Mouse (Mus musculus) forelimb bud, embryonic 11.5 days (tissue): ENCODE data around the gene M1ap.

Experiments
- DNase-seq: peaks from one replicate; pipeline ENCODE4 v3.0.0-alpha.2; 2012; ENCODE audit warnings: low read depth, low spot score

The M1ap gene

DNA sequence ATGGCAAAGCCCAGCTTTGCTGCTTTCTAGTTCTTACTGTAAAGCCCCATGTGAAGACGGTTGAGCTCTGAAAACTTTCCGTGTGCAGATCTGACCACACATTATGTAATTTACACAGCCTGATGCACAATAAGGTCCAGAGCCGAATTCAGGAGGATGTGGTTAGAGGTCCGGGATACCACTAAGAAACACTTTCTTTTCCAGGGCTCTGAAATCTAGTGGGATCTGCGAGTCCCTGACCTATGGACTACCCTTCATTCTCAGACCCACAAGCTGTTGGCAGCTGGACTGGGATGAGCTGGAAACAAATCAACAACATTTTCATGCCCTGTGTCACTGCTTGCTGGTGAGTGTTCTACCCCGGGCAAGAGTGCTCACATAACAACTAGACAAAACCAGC, 59.4 kb downstream of the M1ap start:
- DNase-seq = no peak

DNA sequence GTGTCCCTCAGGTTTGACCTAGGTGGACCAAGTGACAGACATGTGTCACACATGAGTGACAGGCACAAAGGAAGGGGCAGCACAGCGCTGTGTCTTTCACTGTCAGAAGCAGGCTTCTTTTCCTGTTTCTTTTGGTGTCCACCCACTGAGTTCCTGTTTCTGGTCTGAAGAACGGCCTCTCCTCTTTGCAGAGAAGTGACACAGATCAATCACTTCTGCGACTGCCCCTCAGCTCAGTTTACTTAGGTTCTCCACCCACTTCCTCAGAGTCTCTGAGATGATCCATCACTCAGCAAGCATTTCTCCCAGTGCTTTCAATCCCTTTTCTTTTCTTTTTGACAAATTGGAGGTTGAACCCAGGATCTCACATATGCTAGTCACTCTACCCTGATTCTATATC, 62.0 kb downstream of the M1ap start:
- DNase-seq = no peak

- no peak for DNase-seq
These were observed 63.3 kb downstream of the M1ap start for GRCm38 (mm10) chr6:83010010-83010409.

DNA sequence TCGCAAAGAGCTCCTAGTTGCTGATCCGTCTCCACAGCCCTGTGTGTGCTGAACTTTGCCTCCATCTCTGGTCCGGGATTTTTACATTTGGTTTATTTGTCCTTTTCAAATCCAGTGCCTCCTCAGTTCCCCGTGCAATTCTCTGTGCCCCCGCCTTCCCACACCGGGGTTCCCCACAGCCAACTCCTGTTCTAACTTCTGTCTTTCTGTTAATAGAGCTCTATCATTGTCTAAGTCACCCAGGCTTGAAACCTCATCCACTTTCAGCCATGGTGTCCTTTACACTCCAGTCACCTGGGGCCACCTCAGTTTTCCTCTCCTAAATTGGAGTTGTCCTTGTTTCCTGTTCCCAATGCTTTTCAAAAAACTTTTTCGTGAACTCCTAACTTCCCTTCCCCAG, 64.6 kb downstream of the M1ap start:
- no peak for DNase-seq

DNA sequence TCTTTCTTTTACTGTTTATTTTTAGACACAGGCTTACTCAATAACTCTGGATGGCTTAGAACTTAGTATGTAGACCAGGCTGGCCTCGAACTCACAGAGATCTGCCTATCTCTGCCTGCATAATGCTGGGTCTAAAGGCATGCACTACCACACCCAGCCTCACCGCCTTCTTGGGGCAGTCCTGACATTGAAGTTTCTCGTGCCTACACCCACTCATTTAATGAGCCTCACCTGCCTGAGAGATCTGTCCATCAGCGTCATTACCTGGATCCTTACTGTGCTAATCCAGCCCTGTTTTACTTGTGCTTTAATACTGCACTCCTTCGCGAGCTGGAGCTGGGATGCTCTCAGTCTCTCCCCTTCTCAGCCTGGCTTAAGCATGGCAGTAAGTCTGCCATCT, 65.1 kb downstream of the M1ap start:
- no peak for DNase-seq

DNA sequence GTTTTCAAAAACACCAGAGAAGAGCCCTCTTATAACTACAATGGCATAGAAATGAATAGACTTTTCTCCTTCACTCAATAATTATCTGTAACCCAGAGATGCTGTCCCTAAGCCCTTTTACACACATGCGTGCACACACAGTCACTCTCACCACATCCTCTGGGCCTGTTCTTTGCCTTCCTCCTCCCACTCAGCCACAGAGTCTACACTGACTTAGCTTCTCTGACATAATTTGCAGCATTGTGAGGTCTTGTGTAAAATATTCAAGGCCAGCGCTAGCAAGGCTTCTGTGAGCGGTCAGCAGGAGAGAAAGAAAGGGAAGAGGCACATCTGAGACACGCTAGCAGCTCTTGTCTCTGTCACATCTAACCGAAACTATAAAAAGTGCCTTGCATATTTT, 66.7 kb downstream of the M1ap start:
- no peak for DNase-seq

- no peak for DNase-seq
These were observed 68.1 kb downstream of the M1ap start for GRCm38 (mm10) chr6:83014482-83015466.

- DNase-seq = no peak
These were observed 69.0 kb downstream of the M1ap start for GRCm38 (mm10) chr6:83015749-83016148.

GRCm38 (mm10) chr6:83017190-83017589, 70.5 kb downstream of the M1ap start:
- DNase-seq = no peak

DNA sequence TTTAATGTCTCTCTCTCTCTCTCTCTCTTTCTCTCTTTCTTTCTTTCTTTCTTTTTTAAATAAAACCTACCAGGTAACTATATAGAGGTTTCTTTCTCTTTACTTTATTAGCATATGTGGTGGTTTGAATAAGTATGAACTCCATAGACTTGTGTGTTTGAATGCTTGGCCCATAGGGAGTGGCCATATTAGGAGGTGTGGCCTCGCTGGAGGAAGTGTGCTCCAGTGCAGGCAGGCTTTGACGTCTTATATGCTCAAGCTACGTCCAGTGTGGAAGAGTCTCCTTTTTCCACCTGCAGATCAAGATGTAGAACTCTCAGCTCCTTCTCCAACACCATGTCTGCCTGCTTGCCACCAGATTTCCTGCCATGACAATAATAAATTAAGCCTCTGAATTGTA, 72.3 kb downstream of the M1ap start:
- no peak for DNase-seq

GRCm38 (mm10) chr6:83020121-83020520, 73.4 kb downstream of the M1ap start:
- DNase-seq = no peak

GRCm38 (mm10) chr6:83020836-83021593, 74.3 kb downstream of the M1ap start:
- DNase-seq = no peak

DNA sequence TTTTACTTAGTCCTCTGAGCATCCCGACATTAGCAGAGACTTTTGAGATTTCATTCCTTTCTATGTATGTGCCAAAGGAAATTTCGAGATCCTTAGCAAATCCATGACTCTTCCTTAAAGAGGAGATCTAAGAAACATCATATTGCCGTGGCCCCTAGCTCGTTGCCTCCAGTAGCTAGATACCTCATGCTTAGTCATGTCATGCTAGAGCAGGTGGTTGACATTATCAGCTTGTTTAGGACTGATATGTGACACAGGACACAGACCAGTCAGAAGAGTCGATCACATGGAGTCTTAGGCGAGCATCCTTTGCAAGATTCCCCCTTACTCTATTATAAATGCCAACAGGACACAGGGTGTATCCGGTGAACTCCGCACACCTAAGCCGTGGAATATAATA, 76.3 kb downstream of the M1ap start:
- DNase-seq = no peak

GRCm38 (mm10) chr6:83023786-83024185, 77.1 kb downstream of the M1ap start:
- no peak for DNase-seq

DNA sequence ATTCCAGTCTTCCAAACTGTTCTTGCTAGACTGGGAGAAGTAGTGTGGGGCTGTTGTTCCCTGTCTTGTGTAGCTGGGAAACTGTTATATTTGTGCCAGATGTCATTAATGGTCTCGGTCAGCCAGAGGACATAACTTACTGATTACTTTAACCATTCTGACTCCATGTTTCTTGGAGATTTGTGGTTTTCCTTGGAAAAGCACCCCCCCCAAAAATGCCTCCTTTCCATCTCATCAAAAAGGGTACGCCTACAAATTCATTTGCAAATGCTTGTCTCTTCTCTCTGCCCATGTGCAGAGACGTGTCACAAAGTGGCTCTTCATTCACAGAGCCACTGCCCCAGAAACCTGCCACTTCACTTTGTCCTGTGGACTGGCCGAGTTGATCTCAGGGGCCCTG, 77.7 kb downstream of the M1ap start:
- DNase-seq = no peak

DNA sequence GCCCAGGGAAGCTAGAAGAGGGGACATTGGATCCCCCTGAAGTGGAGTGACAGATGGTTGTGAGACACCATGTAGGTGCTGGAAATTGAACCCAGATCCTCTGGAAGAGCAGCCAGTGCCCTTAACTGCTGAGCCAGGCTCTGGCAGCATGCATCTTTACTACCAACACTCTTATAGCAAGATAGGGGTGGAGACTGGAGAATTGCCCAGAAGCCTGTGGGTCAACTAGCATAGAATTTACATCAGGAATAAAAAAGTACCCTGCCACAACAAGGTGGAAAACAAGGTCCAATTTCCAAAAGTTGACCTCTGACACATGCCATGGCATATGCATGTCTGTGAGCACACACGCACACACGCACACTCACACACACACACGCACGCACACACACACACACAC, 78.5 kb downstream of the M1ap start:
- no peak for DNase-seq

DNA sequence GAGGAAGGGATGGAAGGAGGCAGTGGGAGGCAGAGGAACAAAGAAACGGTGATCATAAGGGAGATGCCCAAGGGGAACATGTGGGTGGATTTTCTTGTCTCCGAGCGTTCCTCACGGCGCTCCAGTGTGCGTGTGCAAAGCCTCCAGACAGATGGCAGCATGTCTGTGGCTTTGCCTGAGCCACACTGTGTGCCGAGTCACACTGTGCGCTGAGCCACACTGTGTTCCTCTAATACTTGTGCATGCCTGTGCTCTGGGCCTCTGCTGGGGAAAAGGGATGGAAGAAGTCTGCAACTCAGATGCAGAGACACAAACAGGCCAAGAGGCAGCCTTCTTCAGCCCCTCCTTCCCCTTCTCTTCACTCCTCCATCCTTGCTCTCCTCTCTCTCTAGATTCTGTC, 80.6 kb downstream of the M1ap start:
- DNase-seq = no peak

GRCm38 (mm10) chr6:83027706-83028105, 81.0 kb downstream of the M1ap start:
- no peak for DNase-seq

DNA sequence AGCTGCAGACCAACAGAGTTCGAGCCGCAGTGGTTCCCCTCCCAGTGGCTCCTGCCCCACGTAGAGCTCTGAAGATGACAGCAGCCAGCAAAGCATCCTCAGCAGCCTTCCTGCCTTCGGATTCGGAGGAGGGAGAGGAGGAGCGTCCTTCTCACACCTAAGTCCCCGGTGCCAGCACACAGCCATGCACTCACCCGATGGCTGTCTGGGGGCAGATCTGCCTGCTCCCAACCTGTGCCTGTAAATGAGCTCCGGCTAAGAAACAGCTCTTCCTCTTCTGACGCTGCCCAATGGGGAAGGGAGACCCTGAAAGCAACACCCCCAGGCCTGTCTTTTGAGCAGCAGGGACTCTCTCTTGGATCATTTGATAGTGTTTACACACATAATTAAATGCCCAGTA, 83.1 kb downstream of the M1ap start:
- DNase-seq = no peak

- DNase-seq = no peak
These were observed 84.4 kb downstream of the M1ap start for GRCm38 (mm10) chr6:83031111-83031510.

GRCm38 (mm10) chr6:83031921-83032590, 85.4 kb downstream of the M1ap start:
- no peak for DNase-seq

- peak; percentile 64 for DNase-seq
These were observed 86.1 kb downstream of the M1ap start for GRCm38 (mm10) chr6:83032769-83033191.
